Mouse (Mus musculus): ENCODE measurements around the gene Zfp366. TPM values are rescaled to one million over a fixed set of nuclear protein-coding genes. Genes with fewer than 3 reads are reported as not detected.

Gene Zfp366
- total RNA-seq, 4 experiments from 2014 or later = 3.6 to 6.7 (median 5.0) TPM

- no peak for DNase-seq
Measured at GRCm38 (mm10) chr13:99186859-99187258, 2.2 kb downstream of the Zfp366 start.

DNA sequence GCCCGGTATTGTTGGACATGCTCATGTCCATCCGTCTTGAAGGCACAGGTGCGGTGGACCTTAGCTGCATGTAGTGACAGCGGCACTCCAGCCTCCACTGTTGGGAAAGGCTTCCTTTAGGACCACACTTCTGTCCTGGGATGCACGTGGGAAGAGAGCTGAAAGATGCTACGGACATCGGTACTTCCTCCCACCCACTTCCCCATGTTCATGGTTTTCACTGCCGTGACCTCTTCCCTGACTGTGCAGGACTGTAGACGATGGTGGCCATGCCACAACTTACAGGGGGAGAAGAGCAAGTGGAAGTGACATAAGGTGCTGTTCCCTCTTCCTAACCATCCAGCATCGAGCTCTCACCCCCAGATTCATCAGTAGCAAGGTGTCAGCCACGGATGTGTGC, 2.8 kb downstream of the Zfp366 start:
- no peak for DNase-seq

GRCm38 (mm10) chr13:99188625-99189024, 4.0 kb downstream of the Zfp366 start:
- DNase-seq = peak; percentile 37

GRCm38 (mm10) chr13:99189671-99190070, 5.0 kb downstream of the Zfp366 start:
- DNase-seq = no peak

DNA sequence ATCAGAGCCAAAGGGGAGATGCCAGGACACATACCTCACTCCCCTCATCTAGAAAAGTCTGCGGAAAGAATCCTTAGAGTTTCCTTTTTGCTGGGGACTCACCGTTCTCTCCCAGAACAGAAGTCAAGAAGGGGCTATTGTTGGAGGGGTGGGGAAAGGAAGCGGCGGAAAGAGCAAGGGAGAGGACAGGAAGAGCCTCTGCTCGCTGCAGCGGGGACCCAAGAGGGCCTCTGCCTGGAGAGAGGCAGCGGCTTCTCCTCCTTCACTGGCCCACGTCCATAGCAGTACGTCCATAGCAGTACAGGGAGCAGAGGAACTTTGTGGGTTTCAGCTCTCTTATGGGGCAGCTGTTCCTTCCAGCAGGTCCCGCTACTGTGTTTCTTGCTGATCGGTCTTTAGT, 5.8 kb downstream of the Zfp366 start:
- no peak for DNase-seq

DNA sequence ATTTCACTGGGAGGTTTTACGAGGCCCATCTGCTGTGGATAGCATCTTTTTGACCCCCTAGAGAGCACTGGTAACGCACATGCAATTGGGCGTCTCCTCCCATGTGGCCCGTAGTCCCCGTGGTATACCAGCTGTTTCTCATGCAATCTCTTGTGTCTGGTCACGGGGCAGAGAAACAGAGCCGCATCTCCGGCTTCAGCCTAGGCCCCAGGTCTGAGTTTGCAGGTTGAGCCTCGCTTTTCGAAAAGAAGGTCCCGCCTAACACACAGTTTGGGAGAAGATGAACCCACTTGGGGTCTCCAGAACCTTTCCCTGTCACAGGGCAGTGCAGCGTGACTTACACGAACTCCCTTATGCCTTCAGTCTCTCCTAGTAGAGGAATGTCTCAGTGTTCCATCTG, 6.4 kb downstream of the Zfp366 start:
- no peak for DNase-seq

GRCm38 (mm10) chr13:99196314-99196713, 11.7 kb downstream of the Zfp366 start:
- DNase-seq = no peak

DNA sequence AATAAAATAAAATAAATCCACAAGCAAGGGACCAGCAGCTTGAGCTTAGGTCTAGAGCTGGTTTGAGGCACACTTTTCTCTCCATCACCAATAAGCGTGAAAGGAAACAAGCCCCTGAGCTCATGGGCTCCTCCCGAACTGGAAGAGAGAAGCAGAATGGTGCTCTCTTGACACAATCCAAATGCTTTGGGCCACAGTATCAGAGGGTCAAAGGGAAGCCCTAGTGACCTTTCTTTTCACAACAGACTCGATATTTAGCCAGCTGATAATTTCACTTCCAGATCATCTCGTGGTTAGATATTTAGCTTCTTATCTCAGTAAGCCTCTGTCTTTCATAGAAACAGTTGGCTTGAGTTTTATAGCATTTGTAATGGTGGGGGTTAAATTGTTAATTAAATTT, 12.2 kb downstream of the Zfp366 start:
- no peak for DNase-seq

GRCm38 (mm10) chr13:99201647-99202574, 17.3 kb downstream of the Zfp366 start:
- no peak for DNase-seq

DNA sequence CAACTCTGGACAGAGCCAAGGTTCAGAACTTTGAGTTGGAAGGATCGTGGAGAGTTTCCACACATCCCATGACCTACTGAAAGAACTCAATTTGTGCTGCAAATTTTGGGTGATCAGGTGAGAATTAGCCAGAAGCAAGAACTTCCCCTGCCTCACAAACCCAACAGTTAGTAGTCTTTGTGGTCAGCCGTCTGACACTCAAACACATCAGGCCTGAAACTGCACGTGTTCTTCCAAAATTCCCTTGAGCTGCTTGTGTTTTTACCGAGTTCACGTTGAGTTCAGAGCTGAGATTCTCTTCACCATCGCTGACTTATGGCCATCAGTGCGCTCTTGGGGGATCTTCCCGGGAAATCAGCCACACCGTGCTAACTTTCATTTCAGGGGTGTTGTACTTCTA, 22.6 kb downstream of the Zfp366 start:
- no peak for DNase-seq

DNA sequence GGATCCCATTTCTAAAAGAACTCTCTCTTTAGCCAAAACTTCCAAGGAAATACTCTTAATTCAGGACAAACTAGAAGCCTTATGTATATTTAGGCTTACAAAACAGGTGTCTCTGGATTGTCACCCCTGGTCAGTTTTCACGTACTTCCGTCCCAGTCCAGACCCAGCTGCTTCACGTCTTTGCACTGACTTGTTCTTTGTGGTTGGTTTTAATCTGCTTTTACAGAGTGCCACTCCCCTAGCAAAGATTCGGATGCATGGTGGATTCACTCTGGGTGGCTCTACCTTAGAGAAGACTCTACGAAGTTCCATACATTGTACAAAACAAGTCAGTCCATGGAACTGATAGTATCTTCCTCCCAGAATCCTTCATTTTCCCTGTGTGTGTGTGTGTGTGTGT, 25.2 kb downstream of the Zfp366 start:
- DNase-seq = no peak

GRCm38 (mm10) chr13:99210837-99211236, 26.2 kb downstream of the Zfp366 start:
- no peak for DNase-seq

DNA sequence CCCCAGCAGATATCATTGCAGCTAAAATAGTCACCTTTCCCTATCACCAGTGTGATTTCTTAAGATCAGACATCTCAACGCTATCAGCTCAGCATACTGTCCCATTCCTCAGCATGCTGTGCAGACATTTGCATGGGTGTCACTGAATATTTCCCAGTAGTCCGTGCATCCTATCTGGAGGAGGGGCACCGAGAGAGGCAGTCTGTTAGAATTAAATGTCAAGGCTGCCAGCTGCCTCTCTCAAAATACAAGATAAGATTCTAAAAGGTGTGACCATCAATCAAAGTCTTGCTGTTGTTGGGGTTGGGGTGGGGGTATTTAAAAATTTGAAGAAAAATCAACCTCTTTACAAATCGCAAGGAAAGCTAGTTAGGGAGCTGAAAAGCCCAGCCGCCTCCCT, 28.4 kb downstream of the Zfp366 start:
- no peak for DNase-seq

GRCm38 (mm10) chr13:99216005-99216404, 31.4 kb downstream of the Zfp366 start:
- no peak for DNase-seq

- no peak for DNase-seq
Measured at GRCm38 (mm10) chr13:99217984-99218383, 33.4 kb downstream of the Zfp366 start.

DNA sequence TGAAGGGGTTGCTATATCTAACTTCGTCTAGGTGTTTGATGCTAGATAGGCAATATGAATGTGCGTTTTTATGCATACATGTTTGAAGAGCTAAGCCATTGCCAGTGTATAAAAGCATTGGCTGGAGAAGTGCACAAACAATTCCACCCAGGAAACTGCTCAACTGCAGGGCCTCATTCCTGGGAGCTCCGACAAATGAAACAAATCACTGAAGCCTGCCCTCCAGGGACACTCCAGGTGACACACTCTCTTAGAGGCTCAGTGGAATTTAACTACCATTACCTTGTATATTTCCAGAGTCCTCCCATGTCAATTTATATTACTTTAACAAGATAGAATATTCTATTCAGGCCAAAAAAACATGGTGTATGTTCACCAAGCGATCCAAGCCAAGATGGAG, 35.0 kb downstream of the Zfp366 start:
- no peak for DNase-seq

DNA sequence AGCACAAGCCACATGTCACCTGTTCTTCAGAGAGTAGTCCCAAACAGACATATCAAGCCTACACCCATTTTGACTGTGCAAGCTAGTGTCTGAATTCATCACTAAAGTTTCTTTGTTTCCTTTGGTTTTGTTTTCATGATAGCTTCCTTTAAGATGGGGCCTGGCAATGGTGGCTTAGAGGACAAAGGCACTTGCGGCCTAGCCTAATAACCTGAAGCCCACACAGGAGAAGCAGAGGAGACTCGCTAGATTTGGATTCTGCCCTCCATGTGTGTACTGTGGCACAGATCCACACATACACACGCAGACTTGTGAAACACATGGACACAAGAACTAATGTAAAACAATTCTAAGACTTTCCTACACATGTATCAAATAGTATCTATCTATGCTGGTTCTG, 37.4 kb downstream of the Zfp366 start:
- DNase-seq = no peak

DNA sequence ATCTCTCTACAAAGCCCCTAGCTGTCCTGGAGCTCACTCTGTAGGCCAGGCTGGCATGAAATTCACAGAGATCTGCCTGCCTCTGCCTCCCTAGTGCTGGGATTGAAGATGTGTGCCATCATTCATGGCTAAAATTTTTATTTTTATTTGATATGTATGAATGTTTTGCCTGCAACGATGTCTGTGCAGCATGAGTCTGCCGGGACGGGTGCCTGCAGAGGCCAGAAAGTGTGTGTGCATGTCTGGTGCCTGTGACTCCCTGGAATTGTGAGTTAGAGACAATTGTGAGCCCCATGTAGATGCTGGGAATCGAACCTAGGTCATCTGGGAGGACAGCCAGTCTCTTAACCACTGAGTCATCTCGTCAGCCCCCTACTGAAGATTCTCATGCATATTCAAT, 37.9 kb downstream of the Zfp366 start:
- no peak for DNase-seq

GRCm38 (mm10) chr13:99223321-99223884, 38.8 kb downstream of the Zfp366 start:
- DNase-seq = no peak

DNA sequence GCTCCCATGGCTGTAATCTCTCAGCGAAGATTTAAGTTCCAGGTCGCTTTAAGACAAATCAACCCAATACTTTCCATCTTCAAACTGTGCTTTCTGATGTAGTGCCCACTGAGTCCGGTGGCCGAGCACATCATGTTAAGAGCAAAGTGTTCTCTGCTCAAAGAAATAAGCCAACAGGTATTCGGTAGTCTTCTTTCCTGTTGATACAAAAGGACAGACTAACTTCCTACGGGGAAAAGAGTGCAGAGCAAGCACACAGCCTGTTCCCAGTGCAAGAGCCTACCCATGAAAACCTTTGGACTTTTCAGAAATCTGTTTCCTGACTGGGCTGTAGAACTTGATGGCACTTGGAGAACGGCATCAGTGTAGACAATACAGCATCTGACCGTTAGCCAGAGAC, 39.3 kb downstream of the Zfp366 start:
- DNase-seq = no peak

- no peak for DNase-seq
Measured at GRCm38 (mm10) chr13:99225374-99226240, 41.0 kb downstream of the Zfp366 start.

DNA sequence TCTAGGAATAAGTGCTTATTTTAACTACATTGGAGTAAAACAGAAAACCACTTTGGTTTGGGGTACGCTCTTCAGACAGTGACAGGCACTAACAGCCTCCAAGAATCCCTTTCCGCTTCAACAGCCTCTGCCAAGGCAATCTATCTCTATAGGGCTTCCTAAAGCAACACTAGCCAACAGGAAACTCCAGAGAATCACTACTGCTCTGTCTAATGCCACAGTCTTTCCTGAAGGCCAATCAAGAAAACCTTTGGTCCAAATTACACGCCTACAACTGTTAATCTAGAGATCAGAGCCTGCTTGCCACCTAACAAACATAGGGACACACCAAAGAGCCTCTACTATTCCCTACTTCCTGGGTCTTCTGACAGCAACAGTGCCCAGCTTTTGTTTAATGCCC, 42.2 kb downstream of the Zfp366 start:
- no peak for DNase-seq

Data from adrenal gland, adult 8-10 months (tissue).